Mouse (Mus musculus) midbrain, embryonic 13.5 days (tissue): ENCODE data around the gene Akt2. TPM values are rescaled to one million over a fixed set of nuclear protein-coding genes. Genes with fewer than 3 reads are reported as not detected.

Experiments used
- ATAC-seq: fragments of 200-750 bp; cut with Nextera tagmentation; 2 replicates; pipeline ENCODE4 v1.8.0; 2017; ENCODE audit warnings: mild to moderate bottlenecking, moderate TSS enrichment, moderate library complexity
- H3K27ac ChIP-seq: fragments of 300-500 bp; sonication (generic); 2 replicates; pipeline ENCODE4 v1.5.1; 2015; ENCODE audit warnings: inconsistent platforms, mild to moderate bottlenecking, moderate library complexity
- H3K27me3 ChIP-seq: fragments of 300-500 bp; sonication (generic); 2 replicates; pipeline ENCODE4 v1.6.1; 2015; ENCODE audit warnings: mild to moderate bottlenecking, inconsistent platforms
- H3K36me3 ChIP-seq: fragments of 300-500 bp; sonication (generic); 2 replicates; pipeline ENCODE4 v1.6.1; 2015; ENCODE audit warnings: mild to moderate bottlenecking, inconsistent platforms
- H3K4me1 ChIP-seq: fragments of 300-500 bp; sonication (generic); replicated peaks from 2 replicates; pipeline ENCODE4 v1.6.1; 2015; ENCODE audit warnings: inconsistent platforms
- H3K4me2 ChIP-seq: fragments of 300-500 bp; sonication (generic); replicated peaks from 2 replicates; pipeline ENCODE4 v1.6.1; 2015; ENCODE audit warnings: moderate library complexity, mild to moderate bottlenecking, inconsistent platforms
- H3K4me3 ChIP-seq: fragments of 300-500 bp; sonication (generic); replicated peaks from 2 replicates; pipeline ENCODE4 v1.5.1; 2015; ENCODE audit warnings: mild to moderate bottlenecking, inconsistent platforms
- H3K9ac ChIP-seq: fragments of 300-500 bp; sonication (generic); replicated peaks from 2 replicates; pipeline ENCODE4 v1.6.1; 2015; ENCODE audit warnings: mild to moderate bottlenecking, inconsistent platforms
- H3K9me3 ChIP-seq: fragments of 300-500 bp; sonication (generic); 2 replicates; pipeline ENCODE4 v1.6.1; 2016; ENCODE audit warnings: mild to moderate bottlenecking, inconsistent platforms
- WGBS: fragments of 180-500 bp; shearing (Covaris S2); methylation state at CpG from one replicate; pipeline ENCODE4 v1.1.7; 2015; 5-methylcytosine and 5-hydroxymethylcytosine counted together
- polyA plus RNA-seq: library from polyadenylated mRNA; unstranded; fragments of >200 nt; fragmentation: Nextera tagmentation; extraction: Ambion mirVana; gene quantifications from 2 replicates; pipeline ENCODE4 v1.2.1, GENCODE M21; 2015

Akt2 gene
- polyA plus RNA-seq, 1 experiment from 2014 or later: 67.4 TPM

- WGBS: 70% methylated on average over 2 of the region's 2 CpGs
- H3K27ac ChIP-seq: no peak overlapping the region
- H3K9me3 ChIP-seq: no peaks in the 10 kb centered on the region
- no peak overlapping the region for H3K4me2 ChIP-seq
- H3K4me3 ChIP-seq: no peak overlapping the region
- no peaks in the 10 kb centered on the region for H3K36me3 ChIP-seq
- ATAC-seq: no peak
- H3K27me3 ChIP-seq: no peaks in the 10 kb centered on the region
- H3K9ac ChIP-seq: no peak overlapping the region
- H3K4me1 ChIP-seq: peaks cover 8% of the 10 kb centered on the region
Observed at GRCm38 (mm10) chr7:27683218-27683617, 91.9 kb downstream of the Akt2 start.

- Histone ChIP-seq H3K9me3 (no peaks in the 10 kb centered on the region), H3K27me3 (no peaks in the 10 kb centered on the region), H3K4me3 (peak overlapping the region; percentile 17), H3K27ac (0 out of 2 replicates have a peak overlapping the region, but pooled peaks have one; percentile 11), H3K36me3 (no peaks in the 10 kb centered on the region), H3K4me2 (peak overlapping the region; percentile 45), H3K9ac (peak overlapping the region; percentile 25; the same call in 1 of the 2 replicates), H3K4me1 (peaks cover 17% of the 10 kb centered on the region)
- no peak for ATAC-seq
- WGBS: 36% methylated on average over 5 of the region's 5 CpGs
Observed at GRCm38 (mm10) chr7:27685220-27685619, 93.9 kb downstream of the Akt2 start.

- no peak for ATAC-seq
- Histone ChIP-seq H3K9ac (peak overlapping the region; percentile 25; the same call in 1 of the 2 replicates), H3K4me1 (peaks cover 20% of the 10 kb centered on the region), H3K4me2 (peak overlapping the region; percentile 45), H3K4me3 (peak overlapping the region; percentile 17), H3K27me3 (no peaks in the 10 kb centered on the region), H3K36me3 (no peaks in the 10 kb centered on the region), H3K27ac (no peak overlapping the region), H3K9me3 (no peaks in the 10 kb centered on the region)
- WGBS: 0% methylated on average over 6 of the region's 6 CpGs
Observed at GRCm38 (mm10) chr7:27685681-27686080, 94.3 kb downstream of the Akt2 start.

GRCm38 (mm10) chr7:27687043-27687442 lies 95.7 kb downstream of the Akt2 start:
- Histone ChIP-seq H3K4me1 (peaks cover 20% of the 10 kb centered on the region), H3K9me3 (no peaks in the 10 kb centered on the region), H3K9ac (no peak overlapping the region), H3K4me2 (no peak overlapping the region), H3K27ac (no peak overlapping the region), H3K27me3 (no peaks in the 10 kb centered on the region), H3K4me3 (no peak overlapping the region), H3K36me3 (no peaks in the 10 kb centered on the region)
- ATAC-seq: no peak
- 85% methylated on average over 1 of the region's 1 CpGs for WGBS

- no peak overlapping the region for H3K9ac ChIP-seq
- no peak for ATAC-seq
Observed at GRCm38 (mm10) chr7:27687836-27688235, 96.5 kb downstream of the Akt2 start.

GRCm38 (mm10) chr7:27688246-27688788 lies 97.0 kb downstream of the Akt2 start:
- peak overlapping the region; percentile 51 for H3K4me3 ChIP-seq
- H3K27ac ChIP-seq: peak overlapping the region; percentile 85
- 40% methylated on average over 14 of the region's 14 CpGs for WGBS
- H3K9ac ChIP-seq: peak overlapping the region; percentile 70
- ATAC-seq: no peak
- H3K4me2 ChIP-seq: peak overlapping the region; percentile 70
- H3K27me3 ChIP-seq: no peaks in the 10 kb centered on the region
- no peaks in the 10 kb centered on the region for H3K36me3 ChIP-seq
- H3K9me3 ChIP-seq: no peaks in the 10 kb centered on the region
- H3K4me1 ChIP-seq: peaks cover 20% of the 10 kb centered on the region

More at GRCm38 (mm10) chr7:27687836-27688235, 96.5 kb downstream of the Akt2 start:
- H3K27me3 ChIP-seq: no peaks in the 10 kb centered on the region
- 68% methylated on average over 3 of the region's 3 CpGs for WGBS
- no peaks in the 10 kb centered on the region for H3K9me3 ChIP-seq
- H3K4me1 ChIP-seq: peaks cover 20% of the 10 kb centered on the region
- H3K36me3 ChIP-seq: no peaks in the 10 kb centered on the region
- H3K4me2 ChIP-seq: peak overlapping the region; percentile 70
- no peak overlapping the region for H3K27ac ChIP-seq
- H3K4me3 ChIP-seq: peak overlapping the region; percentile 51; the same call in 1 of the 2 replicates

- Histone ChIP-seq H3K4me1 (peaks cover 20% of the 10 kb centered on the region), H3K4me3 (peak within 1 kb of the TSS; percentile 51), H3K27me3 (no peaks in the 10 kb centered on the region), H3K27ac (peak within 1 kb of the TSS; percentile 85), H3K9me3 (no peaks in the 10 kb centered on the region), H3K36me3 (0 out of 2 replicates have a peak, but pooled peaks cover 4% of the 10 kb centered on the region), H3K9ac (peak within 1 kb of the TSS; percentile 70), H3K4me2 (peak within 1 kb of the TSS; percentile 70)
- ATAC-seq: peak; percentile 99
- under 1% methylated on average over 19 of the region's 19 CpGs for WGBS
Observed at GRCm38 (mm10) chr7:27688815-27689612, 97.7 kb downstream of the Akt2 start, which contains the start of gene Zfp607b. TSS of gene Zfp607b (plus strand) at chr7:27689340.

Other genes starting within 250 kb of the Akt2 start
- gene Shkbp1, start 235.5 kb upstream of the Akt2 start, polyA plus RNA-seq: 67.2 and 84.3 TPM in 2 replicates
- gene Gm20479, start 234.1 kb upstream of the Akt2 start, polyA plus RNA-seq: 0.53 TPM in 1 of 2 replicates, not detected in the other
- gene Sptbn4, start 143.9 kb upstream of the Akt2 start, polyA plus RNA-seq: 1.1 and 2.2 TPM in 2 replicates
- 14.8 and 16.1 TPM in 2 replicates for gene Blvrb, start 143.6 kb upstream of the Akt2 start, polyA plus RNA-seq
- 12.4 and 12.6 TPM in 2 replicates for gene Sertad3, start 117.8 kb upstream of the Akt2 start, polyA plus RNA-seq
- gene Sertad1, start 104.6 kb upstream of the Akt2 start, polyA plus RNA-seq: 8.2 and 8.5 TPM in 2 replicates
- gene Prx, start 92.2 kb upstream of the Akt2 start, polyA plus RNA-seq: 1.2 and 1.6 TPM in 2 replicates
- gene Hipk4, start 68.3 kb upstream of the Akt2 start, polyA plus RNA-seq: 0.37 and 0.52 TPM in 2 replicates
- gene Pld3, start 38.3 kb upstream of the Akt2 start, polyA plus RNA-seq: 107 and 110 TPM in 2 replicates
- gene 2310022A10Rik, start 38.3 kb upstream of the Akt2 start, polyA plus RNA-seq: 34.6 and 36.6 TPM in 2 replicates
- 37.0 and 40.5 TPM in 2 replicates for gene Ttc9b, start 62.4 kb downstream of the Akt2 start, polyA plus RNA-seq
- 11.0 and 12.7 TPM in 2 replicates for gene Map3k10, start 83.0 kb downstream of the Akt2 start, polyA plus RNA-seq
- 12.8 and 13.2 TPM in 2 replicates for gene Zfp607b, start 97.8 kb downstream of the Akt2 start, polyA plus RNA-seq
- gene Zfp60, start 139.8 kb downstream of the Akt2 start, polyA plus RNA-seq: 142 and 143 TPM in 2 replicates
- gene Zfp626, start 215.6 kb downstream of the Akt2 start, polyA plus RNA-seq: 2.6 and 2.8 TPM in 2 replicates
- gene Zfp59, start 247.1 kb downstream of the Akt2 start, polyA plus RNA-seq: 12.0 and 12.1 TPM in 2 replicates